Mouse (Mus musculus) hematopoietic stem cell, adult 5-6 weeks (primary cell): ENCODE data around the gene Fbl. TPM values are rescaled to one million over a fixed set of nuclear protein-coding genes. Genes with fewer than 3 reads are reported as not detected.
A peak's percentile ranks its signal among the peaks of the same experiment; 100 is the strongest.
"Not testable (repeated sequence)": the region's sequence is repeated elsewhere in the genome, so short reads cannot be mapped to it uniquely, and the experiment has no call there.

Experiments used
- ATAC-seq, 2 experiments: fragments of 125-278 bp in 1 of 2; replicated peaks in 1 of 2; 2 replicates each; pipeline ENCODE4 v1.8.0; 2016 to 2017; ENCODE audit warnings: inconsistent platforms in 2 of 2, mild to moderate bottlenecking in 2 of 2, moderate number of reproducible peaks in 2 of 2, low read depth in 1 of 2, moderate TSS enrichment in 1 of 2; ENCODE audit not compliant: low FRiP score in 2 of 2, poor library complexity in 2 of 2, severe bottlenecking in 2 of 2, insufficient read depth in 1 of 2, low TSS enrichment in 1 of 2
- total RNA-seq: library from RNA; stranded (forward); fragments of 172-1452, 232-1000 nt; gene quantifications from 2 replicates; pipeline ENCODE4 v1.2.3, GENCODE M21; 2017

Gene Fbl
- total RNA-seq, result 162 and 213 TPM in 2 replicates

DNA sequence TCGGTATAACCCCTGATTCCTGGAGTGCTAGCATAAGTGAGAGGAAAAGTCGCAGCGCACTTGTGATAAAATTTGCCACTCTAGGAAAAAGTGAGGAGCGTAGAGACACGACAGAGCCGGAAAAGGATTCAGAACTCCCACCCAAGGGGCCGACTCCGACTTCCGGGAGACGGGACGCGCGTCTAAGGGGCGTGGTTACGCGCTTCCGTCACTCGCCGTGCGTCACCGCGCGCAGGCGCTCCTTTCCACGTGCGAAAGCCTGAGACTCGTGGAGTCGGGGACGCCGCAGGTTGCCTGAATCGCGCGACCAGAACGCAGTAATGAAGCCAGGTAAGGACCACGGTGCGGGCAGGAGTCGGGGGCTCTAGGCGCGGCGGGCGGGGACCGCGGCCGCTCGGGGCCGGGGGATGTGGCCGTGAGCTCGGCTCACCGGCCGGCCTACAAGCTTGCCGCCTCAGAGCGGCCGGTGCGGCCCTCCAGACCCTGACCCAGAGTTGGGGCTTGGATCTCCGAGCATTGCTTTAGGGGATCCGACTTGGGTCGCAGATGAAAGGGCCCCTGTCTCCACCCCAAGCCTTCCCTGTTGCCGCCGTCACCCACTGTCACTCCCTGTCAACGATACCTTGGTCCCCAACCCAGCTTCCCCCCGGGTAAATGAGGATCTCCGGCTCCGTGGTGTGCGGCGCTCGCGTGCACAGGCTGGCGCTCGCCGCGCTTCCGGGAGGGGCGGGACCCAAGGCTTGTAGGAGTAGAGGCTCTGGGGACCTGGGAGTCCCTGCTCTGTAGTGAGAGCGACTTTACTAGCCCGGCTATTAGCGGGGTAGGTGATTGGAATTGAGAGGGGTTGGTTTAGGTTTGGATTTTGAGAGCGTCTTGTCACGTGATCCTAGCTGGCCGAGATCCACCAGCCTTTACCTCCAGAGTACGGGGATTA is at the start of gene Fbl:
Gene Fbl, plus strand, starts transcription at position 222 of the 934 bp plus-strand sequence.
- ATAC-seq, result peak; percentile 82 to 83

DNA sequence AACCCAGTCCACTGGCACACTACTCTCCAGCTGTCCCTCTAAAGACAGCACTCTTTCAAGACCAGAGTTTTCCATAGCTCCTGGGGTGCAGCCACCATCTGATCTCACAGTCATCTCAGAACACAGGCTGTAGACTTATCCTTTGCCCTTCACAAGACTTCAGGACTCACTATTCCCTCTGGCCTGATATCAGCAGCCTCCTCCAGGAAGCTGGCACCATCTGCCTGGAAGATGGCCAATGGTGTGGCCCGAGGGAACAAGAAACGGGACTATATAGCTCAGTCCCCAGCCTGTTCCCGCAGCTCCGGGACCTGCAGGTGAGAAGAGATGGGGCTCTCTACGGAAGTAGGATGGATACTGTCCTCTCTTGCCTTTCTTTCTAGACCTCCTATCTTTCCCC is 40.3 kb upstream of the Fbl start, which contains the start of gene 9530053A07Rik:
Gene 9530053A07Rik, plus strand, starts transcription at position 301 of the 400 bp plus-strand sequence.
- no peak for ATAC-seq

DNA sequence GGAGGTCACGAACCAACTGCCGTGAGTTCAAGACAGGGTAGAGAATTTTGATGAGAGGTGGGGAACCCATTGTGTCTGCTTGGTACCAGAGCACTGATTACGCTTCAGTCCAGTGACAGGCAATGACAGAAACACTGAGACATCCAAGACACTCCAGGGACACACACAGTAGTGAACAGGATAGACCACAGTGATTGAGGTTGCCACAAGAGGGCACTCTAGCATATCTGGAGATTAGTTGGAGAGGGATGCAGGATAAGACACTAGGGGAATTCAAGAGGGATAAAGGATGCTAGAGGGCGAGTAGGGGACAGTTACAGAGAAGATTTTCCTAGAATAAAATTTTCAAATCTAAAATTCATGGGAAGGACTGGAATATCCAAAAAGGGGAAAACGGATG is 31.9 kb upstream of the Fbl start:
- 0 out of 4 replicates have a peak, but pooled peaks of 1 of the 2 experiments have one; percentile 27 for ATAC-seq

DNA sequence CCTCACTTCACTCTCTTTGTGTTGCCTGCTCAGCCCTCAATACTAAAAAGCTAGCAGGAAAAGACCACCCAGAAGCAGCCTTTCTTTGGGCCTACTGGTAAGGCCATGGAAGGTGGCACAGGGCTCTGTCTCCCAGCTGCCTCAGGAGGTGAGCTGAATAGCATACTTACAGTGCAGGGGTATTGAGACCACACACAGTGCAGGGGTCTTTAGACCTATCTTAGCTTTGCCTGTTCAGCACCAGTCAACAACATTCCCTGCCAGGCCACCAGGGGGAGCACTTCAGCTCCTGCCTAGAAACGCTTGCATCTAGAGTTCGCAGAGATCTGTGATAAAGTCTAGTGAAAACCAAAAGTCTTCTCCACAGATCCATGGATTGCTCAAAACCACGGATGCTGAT is 21.2 kb upstream of the Fbl start:
- peak; percentile 52 to 65; a peak in 2 of 4 replicates for ATAC-seq

DNA sequence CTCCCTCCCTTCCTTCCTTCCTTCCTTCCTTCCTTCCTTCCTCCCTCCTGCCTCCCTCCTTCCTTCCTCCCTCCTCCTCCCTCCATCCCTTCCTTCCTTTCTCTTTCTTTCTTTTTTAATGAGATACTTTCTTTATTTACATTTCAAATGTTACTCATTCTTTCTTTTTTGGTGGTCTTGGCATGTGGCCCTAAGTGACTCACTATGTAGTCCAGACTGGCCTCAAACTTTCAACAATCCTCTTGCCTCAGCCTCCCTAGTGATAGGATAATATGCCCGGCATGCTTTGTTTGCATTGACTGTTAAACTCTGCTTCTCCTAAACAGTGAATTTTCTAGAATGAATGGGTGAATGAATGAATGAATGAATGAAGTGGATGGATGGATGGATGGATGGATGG is 19.7 kb upstream of the Fbl start:
- ATAC-seq, result no peak

DNA sequence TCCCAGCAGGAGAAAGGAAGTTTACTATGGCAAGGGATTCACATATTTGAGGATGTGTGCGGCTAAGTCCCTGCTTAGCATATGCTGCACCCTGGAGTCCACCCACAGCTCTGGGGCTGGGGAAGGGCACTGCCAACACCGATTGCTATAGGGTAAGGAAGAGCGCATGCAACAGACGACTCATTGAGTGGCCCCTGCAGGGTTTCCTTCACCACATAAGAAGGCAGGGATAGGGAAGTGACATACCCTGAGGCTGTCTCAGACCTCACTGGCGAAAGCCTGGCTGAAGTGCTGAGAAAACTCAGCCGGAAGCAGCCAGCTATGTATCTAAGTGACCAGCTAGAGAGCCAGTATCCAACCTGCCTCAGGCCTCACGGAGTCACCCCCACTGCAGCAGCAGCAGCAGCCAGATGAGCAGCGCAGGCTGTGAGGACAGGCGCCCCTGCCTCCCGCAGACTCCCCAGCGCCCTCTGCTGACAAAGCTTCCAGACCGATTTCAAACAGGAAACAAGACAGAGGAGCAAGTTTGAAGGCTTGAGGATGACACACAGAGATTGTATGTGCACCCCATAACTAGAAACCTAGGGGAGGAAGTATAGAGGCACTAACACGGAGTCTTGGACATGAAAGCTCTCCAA is 17.8 kb upstream of the Fbl start:
- peak in 1 of 2 experiments; percentile 41; a peak in 3 of 4 replicates for ATAC-seq

DNA sequence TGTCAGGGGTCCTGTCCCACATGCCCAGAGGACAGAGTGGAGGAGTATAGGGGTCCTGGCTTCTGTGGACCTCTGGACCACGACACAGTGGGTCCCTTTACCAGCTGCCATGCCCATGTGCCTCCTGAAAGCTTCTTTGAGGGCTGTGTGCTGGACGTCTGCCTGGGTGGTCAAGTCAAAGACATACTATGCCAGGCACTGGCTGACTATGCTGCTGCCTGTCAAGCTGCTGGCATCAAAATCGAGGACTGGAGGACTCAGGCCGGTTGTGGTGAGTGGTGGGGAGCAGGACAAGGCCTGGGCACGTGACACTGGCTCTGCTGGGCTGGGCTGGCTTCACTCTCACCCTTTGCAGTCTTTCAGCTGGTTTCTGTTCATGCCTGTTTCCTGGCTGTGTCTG is 15.9 kb upstream of the Fbl start:
- not testable (repeated sequence) for ATAC-seq

DNA sequence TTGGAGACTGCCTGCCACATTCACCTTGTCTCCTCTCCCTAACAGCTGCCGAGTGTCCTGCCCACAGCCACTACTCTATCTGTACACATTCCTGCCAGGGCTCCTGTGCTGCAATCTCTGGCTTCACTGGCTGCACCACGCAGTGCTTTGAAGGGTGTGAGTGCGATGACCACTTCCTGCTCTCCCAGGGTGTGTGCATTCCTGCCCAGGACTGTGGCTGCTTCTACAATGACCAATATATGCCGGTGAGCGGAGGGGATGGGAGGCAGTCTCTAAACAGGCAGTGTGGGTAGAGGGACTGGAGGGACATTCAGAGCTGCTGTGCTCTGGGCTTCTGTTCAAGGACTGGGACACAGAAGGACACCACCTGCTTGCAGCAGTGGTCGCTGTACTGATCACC is 10.2 kb upstream of the Fbl start:
- no peak for ATAC-seq

DNA sequence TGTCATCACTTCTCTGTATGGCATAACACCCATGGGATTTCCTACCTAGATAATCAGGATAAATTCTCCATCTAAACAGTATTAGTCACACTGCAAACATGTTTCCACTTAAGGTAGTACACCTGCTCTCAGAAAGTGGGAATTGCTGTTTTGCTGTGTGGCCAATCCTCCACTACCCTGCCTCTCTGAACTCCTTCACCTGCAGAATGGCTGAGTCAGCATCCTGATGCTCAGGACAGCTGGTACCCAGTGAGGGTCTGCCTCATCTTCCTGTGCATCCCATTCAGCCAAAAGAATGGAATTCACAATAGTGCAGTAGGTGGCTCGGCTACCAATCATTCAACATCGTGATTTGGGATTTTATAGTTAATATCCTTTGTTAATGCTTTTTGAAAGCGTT is 9.6 kb upstream of the Fbl start:
- ATAC-seq, result no peak

DNA sequence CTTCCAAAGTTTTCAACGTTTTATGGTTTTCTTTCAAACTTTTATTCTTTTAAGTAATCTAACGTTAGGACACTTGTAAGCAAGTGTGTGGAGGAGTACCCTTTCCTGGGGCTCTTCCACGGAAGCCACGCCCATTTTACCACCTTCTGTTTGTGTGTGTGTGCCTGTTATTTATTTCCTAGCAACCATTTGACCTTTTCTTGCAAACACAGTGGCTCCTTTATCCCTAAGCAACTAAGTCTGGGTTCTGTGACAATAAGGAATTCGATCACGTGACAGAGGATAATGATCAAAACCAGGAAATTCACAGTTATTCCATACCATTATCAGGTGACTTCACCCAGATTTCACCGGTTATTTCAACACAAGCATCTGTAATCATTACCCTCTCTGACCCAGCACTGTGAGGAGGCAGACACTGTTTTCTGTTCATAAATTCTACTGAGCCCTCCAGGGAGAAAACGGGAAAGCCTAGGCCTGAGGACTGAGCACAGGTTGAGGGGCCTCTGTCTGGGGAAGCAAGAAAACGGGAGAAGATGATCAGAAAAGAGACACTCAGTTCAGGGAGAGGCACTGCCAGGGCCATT is 8.3 kb upstream of the Fbl start:
- no peak for ATAC-seq

DNA sequence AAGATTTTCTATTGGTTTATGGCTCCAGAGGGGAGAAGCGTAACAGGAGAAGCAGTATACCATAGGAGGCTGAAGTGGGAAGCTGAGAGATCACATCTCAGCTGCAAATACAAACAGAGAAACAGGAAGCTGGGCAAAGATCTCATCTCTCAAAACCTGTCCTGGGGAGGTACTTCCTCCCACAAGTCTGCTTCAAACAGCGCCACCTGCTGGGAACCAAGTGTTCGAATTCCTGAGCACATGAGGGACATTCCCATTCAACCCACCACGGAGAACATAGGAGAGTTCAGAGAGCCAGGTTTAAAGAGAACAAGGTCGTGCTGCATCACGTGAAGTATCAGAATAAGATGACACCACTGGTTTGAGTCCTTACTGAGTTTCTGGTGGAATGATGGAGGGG is 4.1 kb upstream of the Fbl start:
- no peak for ATAC-seq

DNA sequence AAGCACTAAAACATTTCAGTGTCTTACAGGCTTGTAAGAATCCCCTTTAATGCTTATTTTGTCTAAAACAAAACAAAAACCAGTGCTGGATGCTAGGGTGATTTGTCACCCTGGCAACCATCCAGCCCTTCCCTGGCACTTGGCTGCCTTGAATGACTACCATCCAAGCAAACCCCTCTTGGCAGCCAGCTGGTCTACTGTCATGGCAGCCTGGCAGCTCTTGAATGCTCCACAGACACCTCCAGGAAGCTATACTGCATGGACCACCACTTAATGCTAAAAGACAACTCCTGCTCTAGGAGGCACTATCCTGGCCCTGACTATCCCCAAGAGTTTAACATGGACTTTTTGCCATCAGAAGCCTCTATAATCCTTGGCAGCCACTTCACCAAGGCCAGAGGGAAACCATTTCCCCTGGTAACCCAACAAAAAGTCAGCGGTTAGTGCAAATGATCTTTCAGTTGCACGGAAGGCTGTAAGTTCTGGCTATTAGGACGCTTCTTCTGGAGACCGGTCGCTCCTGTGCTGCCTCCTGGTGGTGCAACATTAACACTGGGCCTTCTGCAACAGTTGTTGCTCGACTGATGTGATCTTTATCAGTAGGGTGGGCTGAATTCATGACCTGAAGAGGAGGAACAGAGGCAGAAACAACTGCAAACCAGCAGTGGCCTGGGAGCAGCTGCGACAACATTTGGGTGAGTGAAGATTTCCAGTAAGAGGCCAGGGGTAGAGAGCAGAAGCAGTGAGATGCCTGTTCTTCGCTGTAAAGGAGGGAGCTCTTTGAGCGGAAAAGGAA is 992 bp upstream of the Fbl start:
- peak; percentile 72 to 75 for ATAC-seq

DNA sequence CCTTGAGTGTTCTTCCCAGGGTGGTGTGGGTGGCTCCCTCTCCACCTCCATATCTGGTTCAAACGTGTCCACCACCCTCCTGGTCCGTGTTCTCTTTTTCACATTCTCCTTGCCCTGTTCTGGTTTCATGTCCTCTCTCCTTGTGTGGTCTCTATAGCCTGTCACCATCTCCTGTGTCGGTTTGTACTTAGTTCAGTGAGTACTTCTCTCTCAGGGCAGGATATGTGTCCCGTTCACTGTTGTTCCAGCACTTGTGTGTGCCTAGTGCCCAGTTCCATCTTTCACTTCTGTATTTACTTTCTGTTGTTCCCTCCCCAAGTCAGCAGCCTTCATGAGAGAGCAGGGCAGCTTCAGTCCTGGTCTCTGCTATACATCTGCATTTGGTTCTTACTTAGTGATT is 5.8 kb downstream of the Fbl start:
- ATAC-seq, result no peak

DNA sequence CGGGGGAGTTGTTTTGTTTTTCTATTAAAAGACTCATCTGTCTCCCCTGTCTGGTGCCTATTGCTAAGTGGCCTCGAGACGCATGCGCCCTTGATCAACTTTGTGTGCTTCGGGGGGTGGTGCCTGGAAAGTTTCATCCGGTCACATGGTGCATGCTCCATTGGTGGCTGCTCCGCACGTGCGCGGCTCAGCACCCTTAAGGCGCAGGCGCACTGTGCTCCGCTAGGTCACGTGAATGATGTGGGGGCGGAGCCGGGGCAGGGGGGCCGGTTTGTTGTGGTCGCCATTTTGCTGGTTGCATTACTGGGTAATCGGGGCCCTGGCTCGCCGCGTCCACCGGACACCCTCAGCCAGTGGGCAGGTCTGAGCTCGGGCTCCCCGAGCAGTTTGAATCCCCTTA is 9.7 kb downstream of the Fbl start, which contains the start of gene Dyrk1b:
Gene Dyrk1b, plus strand, starts transcription at position 242 of the 400 bp plus-strand sequence.
- peak; percentile 85 to 86 for ATAC-seq

DNA sequence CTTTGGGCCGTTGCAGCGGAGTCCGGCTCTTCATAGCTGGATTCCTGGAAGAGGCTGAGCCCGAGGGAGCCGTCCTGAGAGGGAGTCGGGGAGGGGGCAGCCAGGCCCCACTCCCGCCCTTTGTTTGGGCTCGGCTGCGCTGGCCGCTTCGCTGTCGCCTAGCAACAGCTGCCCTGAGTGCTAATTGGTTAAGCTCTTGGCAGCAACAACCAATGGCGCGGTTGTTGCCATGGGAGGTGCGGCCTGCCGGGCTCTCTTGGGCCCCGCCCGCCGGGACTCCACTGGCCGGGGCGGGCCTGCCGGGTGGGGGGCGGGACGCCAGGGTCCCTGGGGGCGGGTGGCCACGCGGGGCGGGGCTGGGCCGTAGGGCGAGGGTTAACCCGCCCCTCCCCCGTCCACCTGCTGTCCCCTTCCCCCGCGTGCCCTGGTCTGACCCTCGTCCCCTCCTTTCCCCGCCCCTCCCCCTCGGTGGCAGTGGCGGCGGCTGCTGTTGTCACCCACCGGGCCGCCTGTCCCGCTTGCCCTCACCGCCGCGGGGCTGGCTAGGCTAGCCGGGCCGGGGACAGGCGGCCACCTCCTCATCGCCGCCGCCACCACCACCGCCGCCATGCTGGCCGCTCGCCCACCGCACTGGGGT is 10.3 kb downstream of the Fbl start:
- ATAC-seq, result peak; percentile 86

DNA sequence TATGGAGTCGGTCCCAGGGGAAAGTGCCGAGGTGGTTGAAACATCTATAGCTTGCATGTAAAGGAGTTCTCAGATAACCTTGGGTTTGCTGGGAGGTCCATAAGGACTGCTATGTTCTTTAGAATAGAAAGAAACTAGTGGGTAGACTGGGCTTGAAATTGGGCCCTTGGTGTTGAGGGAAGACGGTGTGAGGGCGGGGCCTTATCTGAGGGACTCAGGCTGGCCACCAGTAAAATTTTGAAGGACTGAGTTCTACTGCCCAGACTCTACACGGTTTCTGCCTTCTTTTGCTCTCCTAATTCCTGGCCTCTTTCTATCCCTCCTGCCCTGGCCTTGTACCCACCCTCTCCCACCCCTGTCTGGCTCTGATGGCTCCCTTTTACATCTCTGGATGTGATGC is 11.4 kb downstream of the Fbl start:
- no peak for ATAC-seq

DNA sequence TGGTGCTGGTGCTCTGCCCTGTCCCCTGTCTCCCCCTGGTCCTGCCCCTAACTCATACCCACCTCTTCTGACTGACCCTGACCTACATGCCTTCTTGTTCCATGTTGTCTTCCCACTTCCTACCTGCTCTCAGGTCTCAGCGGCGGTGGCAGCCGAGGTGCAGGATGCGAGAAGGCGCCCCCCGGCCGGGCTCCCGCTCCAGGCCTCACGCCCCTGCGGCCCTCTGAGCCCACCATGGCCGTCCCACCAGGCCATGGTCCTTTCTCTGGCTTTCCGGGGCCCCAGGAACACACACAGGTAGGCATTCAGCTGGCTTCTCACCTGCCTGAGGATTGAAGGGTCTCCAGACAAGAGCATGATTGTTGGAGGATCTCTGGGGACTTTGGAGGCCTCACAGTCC is 11.9 kb downstream of the Fbl start:
- no peak for ATAC-seq
